Mouse (Mus musculus) hindbrain, embryonic 11.5 days (tissue): ENCODE measurements around the gene Mast1. TPM values are rescaled to one million over a fixed set of nuclear protein-coding genes. Genes with fewer than 3 reads are reported as not detected.

Experiments used
- ATAC-seq: fragments of 200-750 bp; cut with Nextera tagmentation; 2 replicates; pipeline ENCODE4 v1.8.0; 2017; ENCODE audit warnings: mild to moderate bottlenecking, moderate TSS enrichment, moderate library complexity; ENCODE audit not compliant: low FRiP score
- DNase-seq: peaks from one replicate; pipeline ENCODE4 v3.0.0-alpha.2; 2015; ENCODE audit warnings: low spot score
- H3K27ac ChIP-seq: fragments of 300-500 bp; sonication (generic); 2 replicates; pipeline ENCODE4 v1.5.1; 2014; ENCODE audit warnings: mild to moderate bottlenecking, low read depth, low read length
- H3K27me3 ChIP-seq: fragments of 300-500 bp; sonication (generic); 2 replicates; pipeline ENCODE4 v1.6.1; 2014; ENCODE audit warnings: mild to moderate bottlenecking, low read length, moderate library complexity, mixed read lengths; ENCODE audit not compliant: control insufficient read depth, insufficient read depth
- H3K36me3 ChIP-seq: fragments of 300-500 bp; sonication (generic); 2 replicates; pipeline ENCODE4 v1.6.1; 2014; ENCODE audit warnings: mild to moderate bottlenecking, low read length, moderate library complexity, mixed read lengths; ENCODE audit not compliant: control insufficient read depth, insufficient read depth
- H3K4me1 ChIP-seq: fragments of 300-500 bp; sonication (generic); replicated peaks from 2 replicates; pipeline ENCODE4 v1.6.1; 2014; ENCODE audit warnings: low read length, mixed read lengths; ENCODE audit not compliant: control insufficient read depth, insufficient read depth
- H3K4me2 ChIP-seq: fragments of 300-500 bp; sonication (generic); replicated peaks from 2 replicates; pipeline ENCODE4 v1.6.1; 2014; ENCODE audit warnings: mild to moderate bottlenecking, low read depth, low read length
- H3K4me3 ChIP-seq: fragments of 300-500 bp; sonication (generic); 2 replicates; pipeline ENCODE4 v1.5.1; 2014; ENCODE audit warnings: low read depth, low read length
- H3K9ac ChIP-seq: fragments of 300-500 bp; sonication (generic); 2 replicates; pipeline ENCODE4 v1.6.1; 2014; ENCODE audit warnings: low read depth, low read length
- H3K9me3 ChIP-seq: fragments of 300-500 bp; sonication (generic); 2 replicates; pipeline ENCODE4 v1.6.1; 2016; ENCODE audit warnings: low read length; ENCODE audit not compliant: control insufficient read depth
- WGBS: fragments of 180-500 bp; shearing (Covaris S2); extraction: QIAGEN DNeasy Blood & Tissue Kit; methylation state at CpG from one replicate; pipeline ENCODE4 v1.1.7; 2014; 5-methylcytosine and 5-hydroxymethylcytosine counted together
- polyA plus RNA-seq: library from polyadenylated mRNA; unstranded; fragments of >200 nt; fragmentation: Nextera tagmentation; extraction: Ambion mirVana; gene quantifications from 2 replicates; pipeline ENCODE4 v1.2.1, GENCODE M21; 2014

The Mast1 gene
- polyA plus RNA-seq, 1 experiment from 2014 or later: 11.4 TPM

- Histone ChIP-seq H3K4me3 (peak within 1 kb of the TSS; percentile 29), H3K27me3 (peaks cover 4% of the 10 kb centered on the region; the same call in 1 of the 2 replicates), H3K36me3 (peaks cover 13% of the 10 kb centered on the region), H3K4me2 (peak within 1 kb of the TSS; percentile 51), H3K9me3 (no peaks in the 10 kb centered on the region), H3K27ac (no peak within 1 kb of the TSS), H3K9ac (peak within 1 kb of the TSS; percentile 34), H3K4me1 (peaks cover 3% of the 10 kb centered on the region; the same call in 1 of the 2 replicates)
- WGBS: 20% methylated on average over 35 of the region's 46 CpGs
- ATAC-seq: peak; percentile 73
- peak; percentile 76 for DNase-seq
Observed at GRCm38 (mm10) chr8:84871376-84872308, 65.5 kb downstream of the Mast1 start, which contains the start of gene Syce2. Gene Syce2, plus strand, starts transcription at chr8:84872111.

Other genes with a start within 250 kb of the Mast1 start
- 19.7 and 20.5 TPM in 2 replicates for gene Nacc1, start 249.5 kb downstream of the Mast1 start, polyA plus RNA-seq
- gene Lyl1, start 235.9 kb downstream of the Mast1 start, polyA plus RNA-seq: 5.3 and 5.4 TPM in 2 replicates
- 2.3 and 2.9 TPM in 2 replicates for gene G430095P16Rik, start 214.4 kb downstream of the Mast1 start, polyA plus RNA-seq
- 2.4 and 3.0 TPM in 2 replicates for gene Nfix, start 137.0 kb downstream of the Mast1 start, polyA plus RNA-seq
- 6.2 and 7.1 TPM in 2 replicates for gene Dand5, start 114.5 kb downstream of the Mast1 start, polyA plus RNA-seq
- 36.0 and 37.2 TPM in 2 replicates for gene Gadd45gip1, start 105.8 kb downstream of the Mast1 start, polyA plus RNA-seq
- 88.6 and 91.3 TPM in 2 replicates for gene Rad23a, start 96.7 kb downstream of the Mast1 start, polyA plus RNA-seq
- gene Calr, start 90.4 kb downstream of the Mast1 start, polyA plus RNA-seq: 837 and 845 TPM in 2 replicates
- 89.6 and 91.4 TPM in 2 replicates for gene Farsa, start 80.4 kb downstream of the Mast1 start, polyA plus RNA-seq
- 51.1 and 57.8 TPM in 2 replicates for gene Syce2, start 65.2 kb downstream of the Mast1 start, polyA plus RNA-seq
- 29.2 and 30.5 TPM in 2 replicates for gene Gcdh, start 43.4 kb downstream of the Mast1 start, polyA plus RNA-seq
- gene Klf1, start 35.4 kb downstream of the Mast1 start, polyA plus RNA-seq: 12.0 and 14.8 TPM in 2 replicates
- gene Dnase2a, start 28.8 kb downstream of the Mast1 start, polyA plus RNA-seq: 5.8 and 6.4 TPM in 2 replicates
- gene Rtbdn, start 9.6 kb upstream of the Mast1 start, polyA plus RNA-seq: 0.14 TPM in 1 of 2 replicates, not detected in the other
- not detected in 2 replicates for gene Gm49661, start 32.1 kb upstream of the Mast1 start, polyA plus RNA-seq
- gene Prdx2, start 32.2 kb upstream of the Mast1 start, polyA plus RNA-seq: 1,367 and 1,409 TPM in 2 replicates
- 98.5 and 104 TPM in 2 replicates for gene Rnaseh2a, start 32.4 kb upstream of the Mast1 start, polyA plus RNA-seq
- gene Junb, start 41.4 kb upstream of the Mast1 start, polyA plus RNA-seq: 6.2 and 6.4 TPM in 2 replicates
- gene Hook2, start 53.2 kb upstream of the Mast1 start, polyA plus RNA-seq: 9.5 and 10.3 TPM in 2 replicates
- gene Best2, start 77.2 kb upstream of the Mast1 start, polyA plus RNA-seq: not detected in 2 replicates
- 134 TPM in 2 replicates for gene Asna1, start 87.9 kb upstream of the Mast1 start, polyA plus RNA-seq
- gene Trir, start 89.5 kb upstream of the Mast1 start, polyA plus RNA-seq: 180 and 186 TPM in 2 replicates
- gene Tnpo2, start 99.6 kb upstream of the Mast1 start, polyA plus RNA-seq: 18.8 and 24.6 TPM in 2 replicates
- gene Fbxw9, start 122.7 kb upstream of the Mast1 start, polyA plus RNA-seq: 27.2 and 27.4 TPM in 2 replicates
- gene Gm5741, start 130.6 kb upstream of the Mast1 start, polyA plus RNA-seq: not detected in 2 replicates
- gene Dhps, start 134.4 kb upstream of the Mast1 start, polyA plus RNA-seq: 66.4 and 67.8 TPM in 2 replicates
- 116 and 123 TPM in 2 replicates for gene Wdr83os, start 143.4 kb upstream of the Mast1 start, polyA plus RNA-seq
- gene Wdr83, start 143.9 kb upstream of the Mast1 start, polyA plus RNA-seq: 52.6 and 55.9 TPM in 2 replicates
- 16.7 and 16.9 TPM in 2 replicates for gene Man2b1, start 145.9 kb upstream of the Mast1 start, polyA plus RNA-seq
- 1.0 and 1.2 TPM in 2 replicates for gene Zfp791, start 185.7 kb upstream of the Mast1 start, polyA plus RNA-seq
- gene Cks1brt, start 214.6 kb upstream of the Mast1 start, polyA plus RNA-seq: not detected in 2 replicates